Comparison of ENCODE assay signal across 8 mouse cellular contexts in the genomic region with DNA sequence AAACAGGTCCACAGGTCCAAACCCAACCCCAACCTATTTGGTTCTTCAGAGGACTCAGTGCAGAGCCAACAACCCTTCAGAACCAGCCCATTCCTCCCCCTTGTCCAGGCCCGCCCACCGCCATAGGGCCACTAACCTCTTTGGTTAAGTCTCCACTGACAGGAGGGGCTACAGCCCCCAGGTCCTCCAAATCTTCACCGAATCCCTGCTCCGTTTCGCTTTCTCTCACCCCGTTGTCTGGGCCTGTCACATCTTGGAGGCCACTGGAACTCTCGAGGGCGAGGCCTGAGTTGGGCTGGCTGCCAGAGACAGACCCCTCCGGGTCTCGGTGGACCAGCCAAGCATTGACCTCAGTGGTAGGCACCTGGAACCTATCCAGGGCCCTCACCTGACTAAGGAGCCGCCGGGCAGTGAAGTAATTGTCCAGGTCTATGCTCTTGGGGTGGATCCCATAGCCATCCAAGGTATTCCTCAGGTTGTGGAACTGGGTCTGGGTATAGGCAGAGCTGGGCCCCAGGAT. TPM values are rescaled to one million over a fixed set of nuclear protein-coding genes. Genes with fewer than 3 reads are reported as not detected.
A peak's percentile ranks its signal among the peaks of the same experiment; 100 is the strongest.
DNase-seq lines count a peak whose midpoint lies in the region; ATAC-seq and TF ChIP-seq lines count a peak whose summit lies in the region.

No protein-coding gene starts in this region.

- H3K4me3 ChIP-seq in erythroblast, embryonic 14.5 days (replicated peaks), result peak overlapping the region; percentile 20
- H3K4me3 ChIP-seq in brown adipose tissue, adult 24 weeks (ENCODE audit: insufficient read depth, low read depth, low read length), result peak overlapping the region; percentile 66
- H3K4me3 ChIP-seq in hindbrain, embryonic 11.5 days (ENCODE audit: low read depth, low read length), result no peak overlapping the region
- no peak overlapping the region for H3K4me3 ChIP-seq in limb, embryonic 14.5 days (replicated peaks; ENCODE audit: low read length)

- no peaks in the 10 kb centered on the region for H3K27me3 ChIP-seq in erythroblast, embryonic 14.5 days (ENCODE audit: control insufficient read depth)
- H3K27me3 ChIP-seq in hindbrain, embryonic 11.5 days (ENCODE audit: control insufficient read depth, insufficient read depth, low read length), result no peaks in the 10 kb centered on the region
- no peaks in the 10 kb centered on the region for H3K27me3 ChIP-seq in limb, embryonic 14.5 days (ENCODE audit: control insufficient read depth, insufficient read depth, low read length)

- DNase-seq in hindbrain, embryonic 11.5 days (ENCODE audit: low spot score), result no peak
- no peak for DNase-seq in limb, embryonic 14.5 days (ENCODE audit: low spot score)
- DNase-seq in natural killer cell, adult 2 months (ENCODE audit: low spot score in 2 of 2), result no peak
- no peak for DNase-seq in urinary bladder, postnatal 10 days (ENCODE audit: low spot score)
- no peak for DNase-seq in right cerebral cortex, postnatal 4 days

- H3K4me1 ChIP-seq in erythroblast, embryonic 14.5 days (ENCODE audit: control insufficient read depth), result peaks cover 82% of the 10 kb centered on the region
- H3K4me1 ChIP-seq in brown adipose tissue, adult 24 weeks (ENCODE audit: control insufficient read depth, insufficient read depth, insufficient read length, low read length), result peaks cover 13% of the 10 kb centered on the region; the same call in 1 of the 2 replicates
- peaks cover 12% of the 10 kb centered on the region for H3K4me1 ChIP-seq in hindbrain, embryonic 11.5 days (replicated peaks; ENCODE audit: control insufficient read depth, insufficient read depth, low read length)
- peaks cover 50% of the 10 kb centered on the region for H3K4me1 ChIP-seq in limb, embryonic 14.5 days (ENCODE audit: control insufficient read depth, insufficient read depth, low read length)

- 92% methylated on average over 12 of the region's 12 CpGs for WGBS in hindbrain, embryonic 11.5 days
- WGBS in limb, embryonic 14.5 days, result 83% methylated on average over 12 of the region's 12 CpGs

- no peaks in the 10 kb centered on the region for H3K9me3 ChIP-seq in erythroblast, embryonic 14.5 days (ENCODE audit: control insufficient read depth, low read length)
- H3K9me3 ChIP-seq in hindbrain, embryonic 11.5 days (ENCODE audit: control insufficient read depth, low read length), result no peaks in the 10 kb centered on the region
- no peaks in the 10 kb centered on the region for H3K9me3 ChIP-seq in limb, embryonic 14.5 days (ENCODE audit: control insufficient read depth, low read length)

- TF ChIP-seq POLR2A in limb, embryonic 14.5 days (IDR thresholded peaks at IDR 0.05; ENCODE audit: borderline replicate concordance, extremely low read depth, insufficient read depth, insufficient read length), result no peak

- H3K9ac ChIP-seq in hindbrain, embryonic 11.5 days (ENCODE audit: low read depth, low read length), result no peak overlapping the region
- H3K9ac ChIP-seq in limb, embryonic 14.5 days (ENCODE audit: low read depth, low read length, severe bottlenecking), result no peak overlapping the region

- peak overlapping the region; percentile 3; the same call in 1 of the 2 replicates for H3K4me2 ChIP-seq in hindbrain, embryonic 11.5 days (replicated peaks; ENCODE audit: low read depth, low read length)
- peak overlapping the region; percentile 4 for H3K4me2 ChIP-seq in limb, embryonic 14.5 days (replicated peaks; ENCODE audit: low read depth, low read length, severe bottlenecking)

- H3K27ac ChIP-seq in brown adipose tissue, adult 24 weeks (replicated peaks; ENCODE audit: low read depth, low read length), result peak overlapping the region; percentile 82
- H3K27ac ChIP-seq in hindbrain, embryonic 11.5 days (ENCODE audit: low read depth, low read length), result no peak overlapping the region
- no peak overlapping the region for H3K27ac ChIP-seq in limb, embryonic 14.5 days (replicated peaks; ENCODE audit: low read depth, low read length)

- peaks cover 53% of the 10 kb centered on the region for H3K36me3 ChIP-seq in erythroblast, embryonic 14.5 days (ENCODE audit: control insufficient read depth)
- 0 out of 2 replicates have a peak, but pooled peaks cover 3% of the 10 kb centered on the region for H3K36me3 ChIP-seq in hindbrain, embryonic 11.5 days (ENCODE audit: control insufficient read depth, insufficient read depth, low read length)
- peaks cover 27% of the 10 kb centered on the region for H3K36me3 ChIP-seq in limb, embryonic 14.5 days (ENCODE audit: control insufficient read depth, insufficient read depth, low read length)

- ATAC-seq in erythroblast, adult 5-6 weeks (replicated peaks; ENCODE audit: low FRiP score, poor library complexity, severe bottlenecking), result no peak
- ATAC-seq in hindbrain, embryonic 11.5 days (ENCODE audit: low FRiP score), result no peak
- ATAC-seq in limb, embryonic 14.5 days (ENCODE audit: low FRiP score, low read depth), result no peak

RNA-seq across cellular contexts. Expression of gene Nfe2l1, which starts 2.6 kb away (rescaled TPM):
- 3.7 and 4.6 TPM in 2 replicates for polyA plus RNA-seq in erythroblast, embryonic 14.5 days (2012)
- total RNA-seq in erythroblast, adult 5-6 weeks (2015; ENCODE audit: low replicate concordance), result 27.0 and 27.1 TPM in 2 replicates
- total RNA-seq in erythroblast, adult 5-6 weeks (2017; ENCODE audit: low replicate concordance), result 26.5 and 32.5 TPM in 2 replicates
- 333 and 448 TPM in 2 replicates for polyA plus RNA-seq in brown adipose tissue, adult 24 weeks (2012; ENCODE audit: insufficient read depth, insufficient read length, missing spikeins)
- polyA plus RNA-seq in hindbrain, embryonic 11.5 days (2014; fragmentation: Nextera tagmentation; extraction: Ambion mirVana), result 27.9 and 35.2 TPM in 2 replicates
- polyA plus RNA-seq in limb, embryonic 14.5 days (2012; rRNA removed), result 94.5 and 125 TPM in 2 replicates
- 42.0 and 49.6 TPM in 2 replicates for polyA plus RNA-seq in limb, embryonic 14.5 days (2014; fragmentation: Nextera tagmentation; extraction: Ambion mirVana)

RNA-seq across cellular contexts. Expression of gene Copz2, which starts 22.5 kb away (rescaled TPM):
- polyA plus RNA-seq in erythroblast, embryonic 14.5 days (2012), result 0.20 TPM in 1 of 2 replicates, not detected in the other
- not detected in 2 replicates for total RNA-seq in erythroblast, adult 5-6 weeks (2015; ENCODE audit: low replicate concordance)
- total RNA-seq in erythroblast, adult 5-6 weeks (2017; ENCODE audit: low replicate concordance), result not detected in 2 replicates
- 55.7 and 98.7 TPM in 2 replicates for polyA plus RNA-seq in brown adipose tissue, adult 24 weeks (2012; ENCODE audit: insufficient read depth, insufficient read length, missing spikeins)
- 49.6 and 62.8 TPM in 2 replicates for polyA plus RNA-seq in hindbrain, embryonic 11.5 days (2014; fragmentation: Nextera tagmentation; extraction: Ambion mirVana)
- 117 and 141 TPM in 2 replicates for polyA plus RNA-seq in limb, embryonic 14.5 days (2012; rRNA removed)
- 201 and 210 TPM in 2 replicates for polyA plus RNA-seq in limb, embryonic 14.5 days (2014; fragmentation: Nextera tagmentation; extraction: Ambion mirVana)

RNA-seq across cellular contexts. Expression of gene Cbx1, which starts 38.2 kb away (rescaled TPM):
- 1.5 and 2.7 TPM in 2 replicates for polyA plus RNA-seq in erythroblast, embryonic 14.5 days (2012)
- 13.6 and 14.4 TPM in 2 replicates for total RNA-seq in erythroblast, adult 5-6 weeks (2015; ENCODE audit: low replicate concordance)
- 22.0 and 32.9 TPM in 2 replicates for total RNA-seq in erythroblast, adult 5-6 weeks (2017; ENCODE audit: low replicate concordance)
- 24.3 and 31.2 TPM in 2 replicates for polyA plus RNA-seq in brown adipose tissue, adult 24 weeks (2012; ENCODE audit: insufficient read depth, insufficient read length, missing spikeins)
- 147 and 158 TPM in 2 replicates for polyA plus RNA-seq in hindbrain, embryonic 11.5 days (2014; fragmentation: Nextera tagmentation; extraction: Ambion mirVana)
- polyA plus RNA-seq in limb, embryonic 14.5 days (2012; rRNA removed), result 68.4 and 98.9 TPM in 2 replicates
- polyA plus RNA-seq in limb, embryonic 14.5 days (2014; fragmentation: Nextera tagmentation; extraction: Ambion mirVana), result 87.8 and 98.5 TPM in 2 replicates

RNA-seq across cellular contexts. Expression of gene Snx11, which starts 49.8 kb away (rescaled TPM):
- polyA plus RNA-seq in erythroblast, embryonic 14.5 days (2012), result 1.4 TPM in 2 replicates
- total RNA-seq in erythroblast, adult 5-6 weeks (2015; ENCODE audit: low replicate concordance), result 1.3 and 12.3 TPM in 2 replicates
- 10.2 and 16.3 TPM in 2 replicates for total RNA-seq in erythroblast, adult 5-6 weeks (2017; ENCODE audit: low replicate concordance)
- 4.0 and 7.6 TPM in 2 replicates for polyA plus RNA-seq in brown adipose tissue, adult 24 weeks (2012; ENCODE audit: insufficient read depth, insufficient read length, missing spikeins)
- 13.8 and 14.4 TPM in 2 replicates for polyA plus RNA-seq in hindbrain, embryonic 11.5 days (2014; fragmentation: Nextera tagmentation; extraction: Ambion mirVana)
- polyA plus RNA-seq in limb, embryonic 14.5 days (2012; rRNA removed), result 28.3 and 28.7 TPM in 2 replicates
- polyA plus RNA-seq in limb, embryonic 14.5 days (2014; fragmentation: Nextera tagmentation; extraction: Ambion mirVana), result 11.9 and 13.3 TPM in 2 replicates

Comparison
In these comparisons a context has a peak if more than half of its experiments do, and no peak if none do; other contexts are left out.
1. H3K4me3 ChIP-seq: peak in erythroblast, embryonic 14.5 days (single experiment) and brown adipose tissue, adult 24 weeks (single experiment); none in hindbrain, embryonic 11.5 days (single experiment) and limb, embryonic 14.5 days (single experiment).
2. RNA of gene Copz2, which starts 22.5 kb away (polyA plus RNA-seq): 117 to 210 TPM in limb, embryonic 14.5 days, 55.7 to 98.7 TPM in brown adipose tissue, adult 24 weeks and 49.6 to 62.8 TPM in hindbrain, embryonic 11.5 days; 0.20 TPM in erythroblast, embryonic 14.5 days; every median in the first group is over 10 times any median in the second.